Mouse (Mus musculus): ENCODE data around the gene Gm30191. TPM values are rescaled to one million over a fixed set of nuclear protein-coding genes. Genes with fewer than 3 reads are reported as not detected.

Gene Gm30191
- polyA plus RNA-seq, 1 experiment from 2014 or later = not detected

GRCm38 (mm10) chr4:134271979-134272378 is 25.2 kb downstream of the Gm30191 start:
- WGBS = 91% methylated on average over 7 of the region's 7 CpGs
- H3K36me3 ChIP-seq (ENCODE audit: control insufficient read depth, insufficient read depth, low read length) = peaks cover 12% of the 10 kb centered on the region; the same call in 1 of the 2 replicates

DNA sequence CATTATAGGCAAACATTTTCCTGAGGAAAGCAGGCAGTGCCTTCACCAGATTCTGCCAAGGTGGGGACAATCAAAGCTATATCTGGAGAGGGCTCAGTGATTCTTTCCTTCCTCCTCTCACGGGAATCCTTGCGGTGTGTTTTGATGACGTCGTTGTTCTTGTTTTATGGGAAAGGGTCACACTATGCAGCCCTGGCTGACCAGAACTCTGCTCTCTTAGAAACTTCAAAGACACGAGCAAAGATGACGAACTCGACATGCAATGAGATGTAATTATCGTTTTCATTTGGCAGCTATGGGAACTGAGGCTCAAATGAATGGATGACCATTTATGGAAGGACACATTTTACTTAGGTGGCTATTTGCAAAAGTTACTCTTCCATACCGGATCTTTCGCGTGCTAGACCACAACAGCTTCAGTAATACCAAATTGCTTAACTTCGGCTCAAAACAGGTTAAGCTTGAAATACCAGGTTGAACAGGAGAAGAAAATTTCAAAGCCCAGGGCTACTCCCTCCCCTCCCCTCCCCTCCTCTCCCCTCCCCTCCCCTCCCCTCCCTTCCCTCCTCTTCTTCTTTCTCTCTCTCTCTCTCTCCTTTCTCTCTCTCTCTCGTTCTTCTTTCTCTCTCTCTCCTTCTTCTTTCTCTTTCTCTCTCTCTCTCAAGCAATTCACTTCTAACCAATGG is 26.1 kb downstream of the Gm30191 start:
- Histone ChIP-seq H3K4me2 (ENCODE audit: low read length) (peak overlapping the region; percentile 39), H3K27ac (ENCODE audit: low read depth) (0 out of 2 replicates have a peak overlapping the region, but pooled peaks have one; percentile 22), H3K4me1 (replicated peaks; ENCODE audit: control insufficient read depth, insufficient read depth, low read length) (0 out of 2 replicates have a peak, but pooled peaks cover 3% of the 10 kb centered on the region), H3K9me3 (ENCODE audit: control insufficient read depth, low read length) (no peaks in the 10 kb centered on the region), H3K36me3 (ENCODE audit: control insufficient read depth, insufficient read depth, low read length) (peaks cover 21% of the 10 kb centered on the region), H3K9ac (ENCODE audit: low read length) (0 out of 2 replicates have a peak overlapping the region, but pooled peaks have one; percentile 20), H3K4me3 (ENCODE audit: low read depth, low read length) (peak overlapping the region; percentile 27), H3K27me3 (replicated peaks; ENCODE audit: control insufficient read depth, insufficient read depth, low read length) (no peaks in the 10 kb centered on the region)
- DNase-seq (ENCODE audit: low spot score) = peak; percentile 56
- ATAC-seq (replicated peaks; ENCODE audit: low FRiP score, low TSS enrichment, low read depth) = no peak; the same call in 1 of the 2 replicates
- 20% methylated on average over 13 of the region's 13 CpGs for WGBS

More at GRCm38 (mm10) chr4:134271979-134272378, 25.2 kb downstream of the Gm30191 start:
- H3K27ac ChIP-seq (ENCODE audit: low read depth) = no peak overlapping the region
- no peak overlapping the region for H3K4me3 ChIP-seq (ENCODE audit: low read depth, low read length)
- no peaks in the 10 kb centered on the region for H3K9me3 ChIP-seq (ENCODE audit: control insufficient read depth, low read length)
- no peak overlapping the region for H3K9ac ChIP-seq (ENCODE audit: low read length)
- DNase-seq (ENCODE audit: low spot score) (no peak), ATAC-seq (replicated peaks; ENCODE audit: low FRiP score, low TSS enrichment, low read depth) (no peak)
- H3K4me1 ChIP-seq (replicated peaks; ENCODE audit: control insufficient read depth, insufficient read depth, low read length) = 0 out of 2 replicates have a peak, but pooled peaks cover 3% of the 10 kb centered on the region
- H3K4me2 ChIP-seq (ENCODE audit: low read length) = no peak overlapping the region
- no peaks in the 10 kb centered on the region for H3K27me3 ChIP-seq (replicated peaks; ENCODE audit: control insufficient read depth, insufficient read depth, low read length)

DNA sequence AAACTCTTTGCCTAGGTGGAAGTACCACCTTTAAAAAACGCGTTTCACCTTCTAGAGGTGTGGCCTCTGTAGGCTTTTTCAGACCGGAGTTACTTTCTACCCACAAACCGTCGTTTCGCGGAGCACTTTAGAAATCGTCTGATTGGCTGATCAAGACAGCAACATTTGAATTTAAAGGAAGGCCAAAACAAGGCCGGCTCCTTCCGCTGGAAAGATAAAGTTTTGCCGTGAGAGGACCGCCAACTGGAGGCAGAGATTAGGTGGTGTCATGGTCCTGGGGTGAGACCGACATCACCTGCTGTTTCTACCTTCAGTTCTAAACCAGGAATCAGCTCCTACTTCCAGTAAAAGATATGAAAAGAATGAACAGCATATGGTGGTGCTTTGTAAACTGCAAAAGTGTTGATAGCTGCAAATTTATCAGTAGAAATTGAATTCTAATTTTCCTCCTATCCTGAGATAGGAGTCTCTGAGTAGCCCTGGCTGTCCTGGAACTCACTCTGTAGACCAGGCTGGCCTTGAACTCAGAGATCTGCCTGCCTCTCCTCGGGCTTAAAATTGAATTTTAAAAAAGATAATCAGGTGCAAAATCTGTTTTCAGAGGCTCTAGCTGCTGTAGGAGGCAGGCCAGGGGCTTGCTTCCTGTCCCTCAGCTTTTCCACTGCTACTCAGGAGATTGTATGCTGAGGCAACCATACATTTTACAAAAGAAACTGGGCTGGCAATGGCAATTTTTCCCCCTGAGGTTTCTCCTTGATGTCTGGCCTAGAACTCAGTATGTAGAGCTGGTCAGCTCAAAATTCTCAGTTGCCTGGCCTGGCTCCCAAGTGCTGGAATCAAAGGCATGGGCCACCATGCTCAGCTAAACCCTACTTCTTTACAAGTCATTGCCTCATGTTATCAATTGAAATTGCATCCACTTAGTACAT is 26.9 kb downstream of the Gm30191 start:
- DNase-seq (ENCODE audit: low spot score) = peak; percentile 58
- Histone ChIP-seq H3K4me3 (ENCODE audit: low read depth, low read length) (peak overlapping the region; percentile 27), H3K36me3 (ENCODE audit: control insufficient read depth, insufficient read depth, low read length) (peaks cover 29% of the 10 kb centered on the region), H3K27ac (ENCODE audit: low read depth) (peak overlapping the region; percentile 22; the same call in 1 of the 2 replicates), H3K9ac (ENCODE audit: low read length) (0 out of 2 replicates have a peak overlapping the region, but pooled peaks have one; percentile 20), H3K4me1 (replicated peaks; ENCODE audit: control insufficient read depth, insufficient read depth, low read length) (0 out of 2 replicates have a peak, but pooled peaks cover 3% of the 10 kb centered on the region), H3K27me3 (replicated peaks; ENCODE audit: control insufficient read depth, insufficient read depth, low read length) (no peaks in the 10 kb centered on the region), H3K9me3 (ENCODE audit: control insufficient read depth, low read length) (no peaks in the 10 kb centered on the region), H3K4me2 (ENCODE audit: low read length) (peak overlapping the region; percentile 39)
- ATAC-seq (replicated peaks; ENCODE audit: low FRiP score, low TSS enrichment, low read depth) = no peak
- WGBS = 4% methylated on average over 14 of the region's 14 CpGs

GRCm38 (mm10) chr4:134284942-134285341 is 38.2 kb downstream of the Gm30191 start:
- 87% methylated on average over 2 of the region's 2 CpGs for WGBS
- DNase-seq (ENCODE audit: low spot score) (no peak), ATAC-seq (replicated peaks; ENCODE audit: low FRiP score, low TSS enrichment, low read depth) (no peak)
- Histone ChIP-seq H3K4me3 (ENCODE audit: low read depth, low read length) (no peak overlapping the region), H3K27me3 (replicated peaks; ENCODE audit: control insufficient read depth, insufficient read depth, low read length) (no peaks in the 10 kb centered on the region), H3K4me2 (ENCODE audit: low read length) (no peak overlapping the region), H3K9ac (ENCODE audit: low read length) (no peak overlapping the region), H3K36me3 (ENCODE audit: control insufficient read depth, insufficient read depth, low read length) (peaks cover 48% of the 10 kb centered on the region), H3K4me1 (replicated peaks; ENCODE audit: control insufficient read depth, insufficient read depth, low read length) (peaks cover 23% of the 10 kb centered on the region), H3K9me3 (ENCODE audit: control insufficient read depth, low read length) (no peaks in the 10 kb centered on the region), H3K27ac (ENCODE audit: low read depth) (no peak overlapping the region)

GRCm38 (mm10) chr4:134286226-134287167 is 39.8 kb downstream of the Gm30191 start:
- Histone ChIP-seq H3K4me3 (ENCODE audit: low read depth, low read length) (peak overlapping the region; percentile 97), H3K9ac (ENCODE audit: low read length) (peak overlapping the region; percentile 91), H3K9me3 (ENCODE audit: control insufficient read depth, low read length) (no peaks in the 10 kb centered on the region), H3K27ac (ENCODE audit: low read depth) (peak overlapping the region; percentile 99), H3K36me3 (ENCODE audit: control insufficient read depth, insufficient read depth, low read length) (peaks cover 32% of the 10 kb centered on the region), H3K4me1 (replicated peaks; ENCODE audit: control insufficient read depth, insufficient read depth, low read length) (peaks cover 23% of the 10 kb centered on the region), H3K4me2 (ENCODE audit: low read length) (peak overlapping the region; percentile 89), H3K27me3 (replicated peaks; ENCODE audit: control insufficient read depth, insufficient read depth, low read length) (no peaks in the 10 kb centered on the region)
- ATAC-seq (replicated peaks; ENCODE audit: low FRiP score, low TSS enrichment, low read depth) = peak; percentile 67
- WGBS = 1% methylated on average over 59 of the region's 59 CpGs
- DNase-seq (ENCODE audit: low spot score) = no peak

GRCm38 (mm10) chr4:134287168-134287564 is 40.4 kb downstream of the Gm30191 start:
- Histone ChIP-seq H3K4me1 (replicated peaks; ENCODE audit: control insufficient read depth, insufficient read depth, low read length) (peaks cover 23% of the 10 kb centered on the region), H3K27ac (ENCODE audit: low read depth) (peak overlapping the region; percentile 99), H3K4me2 (ENCODE audit: low read length) (peak overlapping the region; percentile 89), H3K27me3 (replicated peaks; ENCODE audit: control insufficient read depth, insufficient read depth, low read length) (no peaks in the 10 kb centered on the region), H3K9me3 (ENCODE audit: control insufficient read depth, low read length) (no peaks in the 10 kb centered on the region), H3K9ac (ENCODE audit: low read length) (peak overlapping the region; percentile 97), H3K4me3 (ENCODE audit: low read depth, low read length) (peak overlapping the region; percentile 97), H3K36me3 (ENCODE audit: control insufficient read depth, insufficient read depth, low read length) (peaks cover 26% of the 10 kb centered on the region)
- WGBS = 2% methylated on average over 40 of the region's 59 CpGs
- ATAC-seq (replicated peaks; ENCODE audit: low FRiP score, low TSS enrichment, low read depth) (peak; percentile 92), DNase-seq (ENCODE audit: low spot score) (peak; percentile 99)

- peak within 1 kb of the TSS; percentile 97 for H3K4me3 ChIP-seq (ENCODE audit: low read depth, low read length)
- peak within 1 kb of the TSS; percentile 89 for H3K4me2 ChIP-seq (ENCODE audit: low read length)
- peak within 1 kb of the TSS; percentile 99 for H3K27ac ChIP-seq (ENCODE audit: low read depth)
- ATAC-seq (replicated peaks; ENCODE audit: low FRiP score, low TSS enrichment, low read depth) (peak; percentile 83), DNase-seq (ENCODE audit: low spot score) (peak; percentile 91)
- H3K27me3 ChIP-seq (replicated peaks; ENCODE audit: control insufficient read depth, insufficient read depth, low read length) = no peaks in the 10 kb centered on the region
- peaks cover 23% of the 10 kb centered on the region for H3K4me1 ChIP-seq (replicated peaks; ENCODE audit: control insufficient read depth, insufficient read depth, low read length)
- H3K9me3 ChIP-seq (ENCODE audit: control insufficient read depth, low read length) = no peaks in the 10 kb centered on the region
- peaks cover 21% of the 10 kb centered on the region for H3K36me3 ChIP-seq (ENCODE audit: control insufficient read depth, insufficient read depth, low read length)
- peak within 1 kb of the TSS; percentile 97 for H3K9ac ChIP-seq (ENCODE audit: low read length)
- under 1% methylated on average over 40 of the region's 43 CpGs for WGBS
Measured at GRCm38 (mm10) chr4:134287575-134288025, 40.9 kb downstream of the Gm30191 start, which contains the start of gene Pdik1l. Pdik1l (minus strand) TSS chr4:134287895.

Measured in intestine, embryonic 14.5 days (tissue).